Mouse (Mus musculus): Measurements from ENCODE around the gene C530008M17Rik. TPM values are rescaled to one million over a fixed set of nuclear protein-coding genes. Genes with fewer than 3 reads are reported as not detected.

The C530008M17Rik gene
- polyA plus RNA-seq, 1 experiment from 2014 or later: 44.6 TPM

DNA sequence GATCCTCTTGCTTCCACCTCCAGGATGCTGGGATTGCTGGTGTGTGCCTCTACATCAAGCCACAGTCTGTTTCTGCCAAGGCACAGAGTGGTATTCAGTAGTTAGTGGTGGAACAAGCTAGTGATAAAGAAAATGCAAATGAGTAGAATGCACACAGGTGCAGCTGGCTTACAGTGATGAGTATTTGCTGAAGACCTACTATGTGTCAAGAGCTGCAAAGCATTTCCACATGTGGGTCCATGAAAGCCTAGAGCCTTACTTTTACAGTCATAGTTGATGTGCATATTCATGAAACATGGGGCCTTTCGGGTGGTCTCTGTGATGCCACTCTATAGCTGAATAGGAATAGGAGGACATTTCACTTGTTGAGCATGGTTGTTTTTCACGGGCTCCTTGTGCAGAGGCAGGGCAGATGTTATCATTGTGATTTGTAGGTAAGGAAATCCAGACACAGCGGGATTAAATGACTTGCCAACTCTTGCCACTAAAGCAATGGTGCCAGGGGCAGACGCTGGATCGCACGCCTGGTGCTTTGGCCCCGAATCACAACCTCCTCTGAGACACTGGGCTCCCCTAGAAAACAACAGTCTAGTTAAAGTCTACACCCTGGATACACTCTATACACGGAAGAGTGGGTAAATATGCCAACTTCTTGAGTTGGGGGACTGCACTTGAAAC lies 3.8 kb downstream of the C530008M17Rik start:
- no peak overlapping the region for H3K4me3 ChIP-seq (ENCODE audit: low read depth, low read length)
- 0 out of 2 replicates have a peak, but pooled peaks cover 2% of the 10 kb centered on the region for H3K36me3 ChIP-seq (ENCODE audit: control insufficient read depth, insufficient read depth, low read length)
- H3K9ac ChIP-seq (ENCODE audit: low read length): no peak overlapping the region
- no peak for ATAC-seq
- no peak for DNase-seq (ENCODE audit: low spot score)
- H3K9me3 ChIP-seq (replicated peaks; ENCODE audit: control insufficient read depth, low read length): no peaks in the 10 kb centered on the region
- H3K4me2 ChIP-seq (ENCODE audit: low read length): peak overlapping the region; percentile 80
- no peak overlapping the region for H3K27ac ChIP-seq (ENCODE audit: low read depth, low read length)
- H3K4me1 ChIP-seq (ENCODE audit: control insufficient read depth, insufficient read depth, low read length): peaks cover 14% of the 10 kb centered on the region
- 81% methylated on average over 8 of the region's 8 CpGs for WGBS
- no peaks in the 10 kb centered on the region for H3K27me3 ChIP-seq (replicated peaks; ENCODE audit: control insufficient read depth, insufficient read depth, low read length)

GRCm38 (mm10) chr5:76661310-76661709 lies 5.0 kb downstream of the C530008M17Rik start:
- peaks cover 21% of the 10 kb centered on the region for H3K4me1 ChIP-seq (ENCODE audit: control insufficient read depth, insufficient read depth, low read length)
- no peak overlapping the region for H3K4me3 ChIP-seq (ENCODE audit: low read depth, low read length)
- no peak for ATAC-seq
- no peak overlapping the region for H3K4me2 ChIP-seq (ENCODE audit: low read length)
- no peak overlapping the region for H3K27ac ChIP-seq (ENCODE audit: low read depth, low read length)
- DNase-seq (ENCODE audit: low spot score): no peak
- H3K27me3 ChIP-seq (replicated peaks; ENCODE audit: control insufficient read depth, insufficient read depth, low read length): no peaks in the 10 kb centered on the region
- 87% methylated on average over 4 of the region's 4 CpGs for WGBS
- no peaks in the 10 kb centered on the region for H3K9me3 ChIP-seq (replicated peaks; ENCODE audit: control insufficient read depth, low read length)
- H3K36me3 ChIP-seq (ENCODE audit: control insufficient read depth, insufficient read depth, low read length): 0 out of 2 replicates have a peak, but pooled peaks cover 2% of the 10 kb centered on the region
- H3K9ac ChIP-seq (ENCODE audit: low read length): no peak overlapping the region

- H3K4me3 ChIP-seq (ENCODE audit: low read depth, low read length): no peak overlapping the region
- no peak for ATAC-seq
- 79% methylated on average over 7 of the region's 7 CpGs for whole genome bisulfite sequencing
- no peaks in the 10 kb centered on the region for H3K27me3 ChIP-seq (replicated peaks; ENCODE audit: control insufficient read depth, insufficient read depth, low read length)
- no peak for DNase-seq (ENCODE audit: low spot score)
- peaks cover 25% of the 10 kb centered on the region for H3K4me1 ChIP-seq (ENCODE audit: control insufficient read depth, insufficient read depth, low read length)
- H3K9me3 ChIP-seq (replicated peaks; ENCODE audit: control insufficient read depth, low read length): no peaks in the 10 kb centered on the region
- 0 out of 2 replicates have a peak, but pooled peaks cover under 1% of the 10 kb centered on the region for H3K36me3 ChIP-seq (ENCODE audit: control insufficient read depth, insufficient read depth, low read length)
- no peak overlapping the region for H3K27ac ChIP-seq (ENCODE audit: low read depth, low read length)
- no peak overlapping the region for H3K4me2 ChIP-seq (ENCODE audit: low read length)
- no peak overlapping the region for H3K9ac ChIP-seq (ENCODE audit: low read length)
Observed at GRCm38 (mm10) chr5:76664936-76665335, 8.6 kb downstream of the C530008M17Rik start.

DNA sequence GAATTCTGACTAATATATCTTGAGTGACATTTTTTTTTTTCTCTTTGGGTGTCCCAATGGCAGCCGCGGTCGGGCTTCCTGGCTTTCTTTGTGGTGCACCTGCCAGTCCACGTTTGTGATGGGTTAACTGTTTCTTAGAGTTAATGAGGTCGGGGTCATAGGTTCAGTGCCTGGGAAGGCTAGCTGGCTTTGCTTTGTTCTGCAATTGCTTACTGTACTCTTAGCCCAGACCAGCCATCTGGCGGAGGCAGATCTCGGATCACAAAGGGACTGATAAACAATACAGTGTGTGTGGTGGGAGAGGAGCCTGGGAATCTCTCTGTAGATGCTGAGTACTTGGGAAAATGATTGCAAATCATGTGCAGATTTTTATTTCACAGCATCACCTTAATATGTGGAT lies 9.1 kb downstream of the C530008M17Rik start:
- DNase-seq (ENCODE audit: low spot score): peak; percentile 70
- WGBS: 31% methylated on average over 7 of the region's 7 CpGs

DNA sequence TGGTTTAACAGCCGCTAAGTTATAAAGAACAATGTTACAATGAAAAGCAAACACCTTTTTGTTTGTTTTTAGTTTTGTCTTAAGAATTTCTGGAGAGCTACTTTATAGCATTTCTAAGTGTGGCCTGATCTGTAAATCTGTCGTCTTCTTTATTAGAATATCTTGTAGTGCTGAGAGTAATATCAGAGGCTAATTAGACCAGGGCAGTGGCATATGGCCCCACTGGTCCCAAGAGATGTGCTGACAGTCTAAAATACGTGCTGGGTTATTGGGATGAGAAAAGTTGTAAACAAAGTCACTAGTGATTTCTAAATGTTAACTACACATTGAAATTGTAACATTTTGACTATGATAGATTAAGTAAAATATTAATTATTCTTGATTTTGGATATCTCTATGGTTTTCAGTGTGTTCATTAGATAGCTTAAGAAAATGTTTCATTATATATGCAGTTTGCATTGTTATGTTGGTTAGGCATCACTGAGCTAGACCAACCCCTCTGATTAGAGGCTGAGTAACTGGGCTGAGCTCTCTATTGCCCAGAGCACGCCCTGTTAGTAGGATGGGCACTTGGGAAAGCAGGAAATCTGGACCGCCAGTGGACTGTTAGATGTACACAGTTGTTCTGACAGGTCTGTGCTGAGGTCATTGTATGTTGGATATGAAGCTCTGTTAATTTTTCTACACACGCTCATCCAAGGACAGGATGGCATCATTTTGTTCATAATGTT lies 9.9 kb downstream of the C530008M17Rik start:
- DNase-seq (ENCODE audit: low spot score) (no peak), ATAC-seq (no peak)
- Histone ChIP-seq H3K27me3 (replicated peaks; ENCODE audit: control insufficient read depth, insufficient read depth, low read length) (no peaks in the 10 kb centered on the region), H3K9ac (ENCODE audit: low read length) (no peak overlapping the region), H3K4me3 (ENCODE audit: low read depth, low read length) (no peak overlapping the region), H3K27ac (ENCODE audit: low read depth, low read length) (no peak overlapping the region), H3K36me3 (ENCODE audit: control insufficient read depth, insufficient read depth, low read length) (no peaks in the 10 kb centered on the region), H3K4me1 (ENCODE audit: control insufficient read depth, insufficient read depth, low read length) (peaks cover 19% of the 10 kb centered on the region), H3K9me3 (replicated peaks; ENCODE audit: control insufficient read depth, low read length) (no peaks in the 10 kb centered on the region), H3K4me2 (ENCODE audit: low read length) (no peak overlapping the region)
- WGBS: 77% methylated on average over 6 of the region's 6 CpGs

More for the DNA sequence above, 9.1 kb downstream of the C530008M17Rik start:
- H3K36me3 ChIP-seq (ENCODE audit: control insufficient read depth, insufficient read depth, low read length): no peaks in the 10 kb centered on the region
- H3K4me1 ChIP-seq (ENCODE audit: control insufficient read depth, insufficient read depth, low read length): peaks cover 20% of the 10 kb centered on the region
- no peak overlapping the region for H3K9ac ChIP-seq (ENCODE audit: low read length)
- ATAC-seq: peak; percentile 83
- H3K4me2 ChIP-seq (ENCODE audit: low read length): 0 out of 2 replicates have a peak overlapping the region, but pooled peaks have one; percentile 6
- peak overlapping the region; percentile 72; the same call in 1 of the 2 replicates for H3K27ac ChIP-seq (ENCODE audit: low read depth, low read length)
- no peak overlapping the region for H3K4me3 ChIP-seq (ENCODE audit: low read depth, low read length)
- no peaks in the 10 kb centered on the region for H3K27me3 ChIP-seq (replicated peaks; ENCODE audit: control insufficient read depth, insufficient read depth, low read length)
- no peaks in the 10 kb centered on the region for H3K9me3 ChIP-seq (replicated peaks; ENCODE audit: control insufficient read depth, low read length)

- no peaks in the 10 kb centered on the region for H3K27me3 ChIP-seq (replicated peaks; ENCODE audit: control insufficient read depth, insufficient read depth, low read length)
- no peak for DNase-seq (ENCODE audit: low spot score)
- H3K9ac ChIP-seq (ENCODE audit: low read length): no peak overlapping the region
- no peak overlapping the region for H3K4me2 ChIP-seq (ENCODE audit: low read length)
- ATAC-seq: no peak
- 70% methylated on average over 5 of the region's 5 CpGs for WGBS
- no peak overlapping the region for H3K4me3 ChIP-seq (ENCODE audit: low read depth, low read length)
- H3K27ac ChIP-seq (ENCODE audit: low read depth, low read length): no peak overlapping the region
- H3K36me3 ChIP-seq (ENCODE audit: control insufficient read depth, insufficient read depth, low read length): no peaks in the 10 kb centered on the region
- peaks cover 19% of the 10 kb centered on the region for H3K4me1 ChIP-seq (ENCODE audit: control insufficient read depth, insufficient read depth, low read length)
- H3K9me3 ChIP-seq (replicated peaks; ENCODE audit: control insufficient read depth, low read length): no peaks in the 10 kb centered on the region
Observed at GRCm38 (mm10) chr5:76668118-76668517, 11.8 kb downstream of the C530008M17Rik start.

- Histone ChIP-seq H3K9ac (ENCODE audit: low read length) (no peak overlapping the region), H3K4me2 (ENCODE audit: low read length) (no peak overlapping the region), H3K9me3 (replicated peaks; ENCODE audit: control insufficient read depth, low read length) (no peaks in the 10 kb centered on the region), H3K4me3 (ENCODE audit: low read depth, low read length) (no peak overlapping the region), H3K27ac (ENCODE audit: low read depth, low read length) (no peak overlapping the region), H3K27me3 (replicated peaks; ENCODE audit: control insufficient read depth, insufficient read depth, low read length) (no peaks in the 10 kb centered on the region), H3K36me3 (ENCODE audit: control insufficient read depth, insufficient read depth, low read length) (no peaks in the 10 kb centered on the region), H3K4me1 (ENCODE audit: control insufficient read depth, insufficient read depth, low read length) (peaks cover 19% of the 10 kb centered on the region)
- DNase-seq (ENCODE audit: low spot score): no peak
- ATAC-seq: no peak
- 87% methylated on average over 5 of the region's 5 CpGs for WGBS
Observed at GRCm38 (mm10) chr5:76668547-76668946, 12.2 kb downstream of the C530008M17Rik start.

- Histone ChIP-seq H3K4me1 (ENCODE audit: control insufficient read depth, insufficient read depth, low read length) (peaks cover 14% of the 10 kb centered on the region), H3K27me3 (replicated peaks; ENCODE audit: control insufficient read depth, insufficient read depth, low read length) (no peaks in the 10 kb centered on the region), H3K27ac (ENCODE audit: low read depth, low read length) (no peak overlapping the region), H3K4me2 (ENCODE audit: low read length) (no peak overlapping the region), H3K36me3 (ENCODE audit: control insufficient read depth, insufficient read depth, low read length) (0 out of 2 replicates have a peak, but pooled peaks cover 2% of the 10 kb centered on the region), H3K9ac (ENCODE audit: low read length) (no peak overlapping the region), H3K4me3 (ENCODE audit: low read depth, low read length) (no peak overlapping the region), H3K9me3 (replicated peaks; ENCODE audit: control insufficient read depth, low read length) (no peaks in the 10 kb centered on the region)
- DNase-seq (ENCODE audit: low spot score) (no peak), ATAC-seq (no peak)
- WGBS: 90% methylated on average over 10 of the region's 10 CpGs
Observed at GRCm38 (mm10) chr5:76670183-76670582, 13.9 kb downstream of the C530008M17Rik start.

All from forebrain, embryonic 14.5 days (tissue).